Mouse (Mus musculus): ENCODE data around the gene Itgb2. TPM values are rescaled to one million over a fixed set of nuclear protein-coding genes. Genes with fewer than 3 reads are reported as not detected.
A peak's percentile ranks its signal among the peaks of the same experiment; 100 is the strongest.

Gene Itgb2
- total RNA-seq (2015) (342 TPM in 2 replicates), total RNA-seq (2017) (400 and 419 TPM in 2 replicates)

- peak; percentile 83 for ATAC-seq (ENCODE audit: poor library complexity, severe bottlenecking)
Measured at GRCm38 (mm10) chr10:77530140-77530539, at the start of gene Itgb2. Itgb2 (plus strand) TSS chr10:77530252.

- ATAC-seq (ENCODE audit: poor library complexity, severe bottlenecking), result no peak
Measured at GRCm38 (mm10) chr10:77481814-77482213, 48.2 kb upstream of the Itgb2 start.

GRCm38 (mm10) chr10:77484205-77484935 lies 45.7 kb upstream of the Itgb2 start:
- ATAC-seq (ENCODE audit: poor library complexity, severe bottlenecking), result no peak

GRCm38 (mm10) chr10:77485786-77486185 lies 44.3 kb upstream of the Itgb2 start:
- no peak for ATAC-seq (ENCODE audit: poor library complexity, severe bottlenecking)

- ATAC-seq (ENCODE audit: poor library complexity, severe bottlenecking), result no peak
Measured at GRCm38 (mm10) chr10:77488168-77488567, 41.9 kb upstream of the Itgb2 start.

- ATAC-seq (ENCODE audit: poor library complexity, severe bottlenecking), result no peak
Measured at GRCm38 (mm10) chr10:77491585-77491984, 38.5 kb upstream of the Itgb2 start.

- ATAC-seq (ENCODE audit: poor library complexity, severe bottlenecking), result no peak
Measured at GRCm38 (mm10) chr10:77492885-77493284, 37.2 kb upstream of the Itgb2 start.

- ATAC-seq (ENCODE audit: poor library complexity, severe bottlenecking), result no peak
Measured at GRCm38 (mm10) chr10:77497185-77497584, 32.9 kb upstream of the Itgb2 start.

GRCm38 (mm10) chr10:77498254-77498653 lies 31.8 kb upstream of the Itgb2 start:
- no peak for ATAC-seq (ENCODE audit: poor library complexity, severe bottlenecking)

- ATAC-seq (ENCODE audit: poor library complexity, severe bottlenecking), result no peak
Measured at GRCm38 (mm10) chr10:77500636-77501035, 29.4 kb upstream of the Itgb2 start.

GRCm38 (mm10) chr10:77502967-77503922 lies 26.8 kb upstream of the Itgb2 start:
- ATAC-seq (ENCODE audit: poor library complexity, severe bottlenecking), result no peak

GRCm38 (mm10) chr10:77504143-77504542 lies 25.9 kb upstream of the Itgb2 start:
- no peak for ATAC-seq (ENCODE audit: poor library complexity, severe bottlenecking)

- ATAC-seq (ENCODE audit: poor library complexity, severe bottlenecking), result no peak
Measured at GRCm38 (mm10) chr10:77506526-77506925, 23.5 kb upstream of the Itgb2 start.

GRCm38 (mm10) chr10:77506961-77507577 lies 23.0 kb upstream of the Itgb2 start:
- ATAC-seq (ENCODE audit: poor library complexity, severe bottlenecking), result no peak

- no peak for ATAC-seq (ENCODE audit: poor library complexity, severe bottlenecking)
Measured at GRCm38 (mm10) chr10:77507779-77508178, 22.3 kb upstream of the Itgb2 start.

GRCm38 (mm10) chr10:77508744-77509143 lies 21.3 kb upstream of the Itgb2 start:
- ATAC-seq (ENCODE audit: poor library complexity, severe bottlenecking), result no peak

- ATAC-seq (ENCODE audit: poor library complexity, severe bottlenecking), result peak; percentile 92
Measured at GRCm38 (mm10) chr10:77509403-77510187, 20.5 kb upstream of the Itgb2 start.

- ATAC-seq (ENCODE audit: poor library complexity, severe bottlenecking), result no peak
Measured at GRCm38 (mm10) chr10:77510225-77510982, 19.6 kb upstream of the Itgb2 start.

Measured in megakaryocyte, adult 5-6 weeks (primary cell).